Mouse (Mus musculus) heart, postnatal 0 days (tissue): ENCODE measurements around the gene Efna5.

Experiments
- CTCF ChIP-seq: IDR thresholded peaks from 2 replicates; pipeline ENCODE4 v1.5.1; 2016; ENCODE audit warnings: antibody characterized with exemption, control low read depth, low read depth
- EP300 ChIP-seq: IDR thresholded peaks from 2 replicates; pipeline ENCODE4 v1.6.1; 2016; ENCODE audit warnings: antibody characterized with exemption, low read depth

DNA sequence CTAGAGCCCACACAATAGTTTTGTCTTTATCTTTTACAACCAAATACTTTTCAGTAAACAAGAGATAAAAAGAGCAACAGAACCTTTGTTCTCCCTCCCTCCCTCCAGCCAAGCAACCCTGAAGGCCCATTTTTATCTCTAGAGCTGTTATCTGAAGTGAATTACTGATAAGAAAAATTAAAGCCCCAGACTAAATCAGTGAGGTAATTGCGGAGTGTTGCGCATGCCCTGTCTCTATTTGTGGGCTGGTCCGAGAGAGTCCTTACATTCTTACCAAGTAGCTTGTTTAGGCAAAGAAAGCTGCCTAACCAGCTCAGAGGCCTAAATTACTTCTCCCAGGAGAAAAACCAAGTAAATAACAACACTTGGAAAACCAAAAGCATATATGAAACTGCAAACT lies 167.7 kb downstream of the Efna5 start:
- no peak for TF ChIP-seq CTCF
- no peak for TF ChIP-seq EP300
